Mouse (Mus musculus) kidney, adult 2 months (tissue): ENCODE measurements at regions not wholly inside any gene's neighbourhood (a gene's known extent, or its start where the extent isn't known, plus 50 kb on each side); places are given as distances from the start of the nearest gene placed in this dataset.

ENCODE experiments used
- DNase-seq: peaks from one replicate; pipeline ENCODE4 v3.0.0; 2021
- H3K27ac ChIP-seq: fragments of 200-500 bp; 2 replicates; pipeline ENCODE4 v1.5.1; 2012; ENCODE audit warnings: low read depth, low read length, control low read depth, inconsistent platforms; ENCODE audit not compliant: insufficient read depth
- H3K27me3 ChIP-seq: fragments of 200-500 bp; replicated peaks from 2 replicates; pipeline ENCODE4 v1.6.1; 2012; ENCODE audit warnings: mild to moderate bottlenecking, moderate library complexity, low read length, inconsistent platforms; ENCODE audit not compliant: control insufficient read depth, insufficient read depth
- H3K36me3 ChIP-seq: fragments of 200-500 bp; 2 replicates; pipeline ENCODE4 v1.6.1; 2012; ENCODE audit warnings: mild to moderate bottlenecking, moderate library complexity, low read length, inconsistent platforms; ENCODE audit not compliant: control insufficient read depth, insufficient read depth
- H3K4me1 ChIP-seq: fragments of 200-500 bp; 2 replicates; pipeline ENCODE4 v1.6.1; 2011; ENCODE audit warnings: low read length; ENCODE audit not compliant: control insufficient read depth, insufficient read depth
- H3K4me3 ChIP-seq: fragments of 200-500 bp; 2 replicates; pipeline ENCODE4 v1.5.1; 2011; ENCODE audit warnings: mild to moderate bottlenecking, low read depth, low read length, control low read depth; ENCODE audit not compliant: insufficient read depth
- CTCF ChIP-seq: fragments of 200-500 bp; conservative IDR thresholded peaks from 2 replicates; pipeline ENCODE4 v1.5.1; 2011; ENCODE audit warnings: low read depth, mild to moderate bottlenecking, control low read depth, low read length, moderate library complexity, mixed read lengths; ENCODE audit not compliant: insufficient read depth, insufficient read length
- POLR2A ChIP-seq: fragments of 200-500 bp; IDR thresholded peaks from one replicate; pipeline ENCODE4 v1.6.1; 2011; ENCODE audit warnings: low read depth, low read length, control low read depth
- WGBS: fragments of 180-500 bp; shearing (Covaris S2); methylation state at CpG from one replicate; pipeline ENCODE4 v1.1.7; 2018; 5-methylcytosine and 5-hydroxymethylcytosine counted together

DNA sequence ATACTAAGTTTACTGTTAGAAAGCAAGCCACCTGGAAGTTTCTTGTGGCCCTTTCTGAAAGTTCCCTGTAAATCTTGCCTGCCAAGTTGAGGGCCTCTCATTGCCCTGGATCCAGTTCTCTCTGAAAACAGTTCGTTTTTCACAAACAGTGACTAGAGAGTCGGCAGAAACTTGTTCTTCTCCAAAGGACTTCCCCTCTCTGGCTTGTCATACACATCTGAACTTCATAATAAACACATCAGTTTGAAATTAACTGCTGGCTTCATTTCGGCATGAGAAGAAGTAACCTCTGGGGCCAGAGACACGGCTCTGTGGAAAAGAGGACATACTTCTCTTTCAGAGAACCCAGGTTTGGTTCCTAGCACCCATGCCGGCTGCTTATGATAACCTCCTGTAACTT lies 110.4 kb upstream of the Sox4 start:
- WGBS, result 73% methylated on average over 5 of the region's 5 CpGs

DNA sequence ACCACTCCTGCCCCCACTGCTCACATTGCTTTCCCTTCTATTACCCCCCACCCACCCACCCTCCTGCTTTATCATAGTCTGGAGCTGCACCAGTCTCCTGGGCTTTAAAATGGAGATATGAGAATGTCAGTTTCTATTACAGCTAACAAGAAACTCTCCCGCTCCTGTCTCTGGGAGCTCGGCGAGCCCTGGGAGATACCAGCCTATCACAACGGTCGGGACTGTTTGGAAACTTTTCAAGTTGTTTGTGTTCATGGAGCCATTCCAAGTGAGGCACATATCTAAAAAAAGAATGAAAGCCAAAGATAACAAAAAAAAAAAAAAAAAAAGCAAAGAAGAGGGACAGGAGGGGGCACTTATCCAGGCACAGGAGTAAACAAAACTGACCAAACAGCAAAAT lies 105.2 kb upstream of the Sox4 start:
- no peaks in the 10 kb centered on the region for H3K27me3 ChIP-seq
- H3K36me3 ChIP-seq, result no peaks in the 10 kb centered on the region
- WGBS, result 54% methylated on average over 5 of the region's 5 CpGs
- DNase-seq, result peak; percentile 9
- H3K4me1 ChIP-seq, result no peaks in the 10 kb centered on the region
- no peak for TF ChIP-seq CTCF
- TF ChIP-seq POLR2A, result no peak
- H3K27ac ChIP-seq, result no peak overlapping the region
- no peak overlapping the region for H3K4me3 ChIP-seq

More for the DNA sequence above, 110.4 kb upstream of the Sox4 start:
- H3K27me3 ChIP-seq, result no peaks in the 10 kb centered on the region
- H3K4me3 ChIP-seq, result no peak overlapping the region
- no peaks in the 10 kb centered on the region for H3K4me1 ChIP-seq
- no peaks in the 10 kb centered on the region for H3K36me3 ChIP-seq
- DNase-seq, result no peak
- H3K27ac ChIP-seq, result no peak overlapping the region
- no peak for TF ChIP-seq POLR2A
- TF ChIP-seq CTCF, result no peak

DNA sequence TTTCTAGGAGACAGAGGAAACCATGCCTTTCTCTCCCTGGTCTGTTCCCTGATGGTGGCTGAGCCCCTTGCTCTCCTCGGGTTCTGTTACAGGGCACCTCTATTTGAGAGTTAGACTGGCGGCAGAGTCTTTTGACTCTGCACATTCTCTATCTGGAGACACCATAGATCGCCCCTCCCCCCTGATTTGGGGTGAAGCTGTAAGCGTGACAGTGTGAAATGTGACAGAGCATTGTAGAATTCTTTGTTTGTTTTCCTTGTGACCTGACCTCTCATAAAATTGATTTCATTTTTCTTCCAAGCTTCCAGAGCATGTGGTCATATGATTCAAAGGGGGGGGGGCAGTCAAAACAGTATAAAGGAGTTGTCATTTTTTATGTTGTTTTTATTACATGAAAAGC lies 96.2 kb upstream of the Sox4 start:
- Histone ChIP-seq H3K4me1 (no peaks in the 10 kb centered on the region), H3K36me3 (no peaks in the 10 kb centered on the region), H3K27ac (no peak overlapping the region), H3K27me3 (no peaks in the 10 kb centered on the region), H3K4me3 (no peak overlapping the region)
- TF ChIP-seq CTCF (no peak), POLR2A (no peak)
- peak; percentile 30 for DNase-seq
- 40% methylated on average over 4 of the region's 4 CpGs for WGBS

DNA sequence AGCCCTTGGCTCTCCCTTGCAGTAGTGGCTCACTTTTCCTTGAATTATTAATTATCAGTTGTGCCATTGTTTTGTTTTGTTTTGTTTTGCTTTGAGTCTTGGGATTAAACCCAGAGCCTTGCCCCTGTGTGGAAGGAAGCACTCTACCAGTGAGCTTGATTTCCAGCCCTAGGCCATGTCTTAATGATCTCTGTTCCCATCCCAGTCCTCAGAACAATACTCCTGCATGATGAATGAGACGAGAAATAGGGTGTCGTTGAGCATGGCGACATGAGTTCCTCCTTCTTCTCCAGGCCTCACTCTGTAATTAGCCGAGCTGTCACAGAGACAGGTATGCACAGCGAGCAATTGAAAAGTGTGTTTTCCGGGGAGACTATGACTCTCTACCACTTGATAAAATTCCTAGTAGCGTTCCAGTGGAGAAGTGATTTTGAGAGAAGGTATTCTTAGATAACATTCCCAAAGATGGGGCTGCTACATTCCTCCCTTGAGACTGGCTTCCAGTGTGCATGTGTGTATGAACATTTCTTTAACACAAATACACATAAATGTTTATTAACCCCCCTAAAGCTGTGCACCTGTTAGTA lies 95.6 kb upstream of the Sox4 start:
- no peak overlapping the region for H3K27ac ChIP-seq
- H3K4me1 ChIP-seq, result no peaks in the 10 kb centered on the region
- H3K4me3 ChIP-seq, result no peak overlapping the region
- no peak for DNase-seq
- WGBS, result 73% methylated on average over 7 of the region's 7 CpGs
- no peak for TF ChIP-seq CTCF
- TF ChIP-seq POLR2A, result no peak
- no peaks in the 10 kb centered on the region for H3K36me3 ChIP-seq
- no peaks in the 10 kb centered on the region for H3K27me3 ChIP-seq

DNA sequence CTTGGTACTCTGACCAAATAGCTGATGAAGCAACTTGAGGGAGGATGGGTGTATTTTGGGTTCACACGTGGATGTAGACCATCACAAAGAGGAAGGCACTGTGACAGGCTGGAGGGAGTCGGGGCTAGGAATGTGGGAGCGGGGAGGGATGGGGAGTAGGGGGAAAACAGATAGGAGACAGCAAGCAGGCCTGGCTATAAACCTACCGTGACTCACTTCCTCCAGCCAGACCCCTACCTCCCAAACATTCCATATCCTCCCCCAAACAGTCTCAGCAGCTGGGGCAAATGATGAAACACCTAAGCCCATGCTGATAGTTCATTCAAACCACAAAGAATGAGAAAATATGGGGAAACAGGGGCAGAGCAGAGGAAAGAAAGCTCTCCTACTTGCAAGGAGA lies 91.1 kb upstream of the Sox4 start:
- DNase-seq, result no peak
- H3K4me1 ChIP-seq, result no peaks in the 10 kb centered on the region
- H3K27me3 ChIP-seq, result no peaks in the 10 kb centered on the region
- 55% methylated on average over 4 of the region's 4 CpGs for WGBS
- H3K4me3 ChIP-seq, result no peak overlapping the region
- H3K27ac ChIP-seq, result no peak overlapping the region
- TF ChIP-seq POLR2A, result no peak
- no peaks in the 10 kb centered on the region for H3K36me3 ChIP-seq

DNA sequence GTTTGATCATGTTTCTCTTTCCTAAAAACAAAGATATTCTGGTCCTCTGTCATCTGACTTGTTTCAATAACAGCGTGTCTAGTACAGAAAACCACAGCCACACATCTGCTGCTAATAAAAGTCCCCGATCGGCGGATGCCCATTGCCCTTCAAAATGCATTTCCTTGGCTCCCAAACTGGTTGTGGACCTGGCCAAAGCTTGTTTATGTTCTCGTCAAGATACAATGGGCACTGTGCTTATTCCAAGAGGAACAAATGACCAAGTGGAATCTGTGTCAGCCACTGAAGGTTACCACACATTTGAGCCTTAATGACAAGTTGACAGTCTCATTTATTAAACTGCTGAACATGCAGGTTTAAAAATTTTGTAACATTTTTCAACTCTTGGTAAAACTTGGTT lies 86.8 kb upstream of the Sox4 start:
- Histone ChIP-seq H3K27me3 (no peaks in the 10 kb centered on the region), H3K36me3 (no peaks in the 10 kb centered on the region), H3K4me3 (no peak overlapping the region), H3K4me1 (no peaks in the 10 kb centered on the region), H3K27ac (no peak overlapping the region)
- 93% methylated on average over 5 of the region's 5 CpGs for WGBS
- TF ChIP-seq CTCF, result no peak
- no peak for TF ChIP-seq POLR2A
- DNase-seq, result no peak

DNA sequence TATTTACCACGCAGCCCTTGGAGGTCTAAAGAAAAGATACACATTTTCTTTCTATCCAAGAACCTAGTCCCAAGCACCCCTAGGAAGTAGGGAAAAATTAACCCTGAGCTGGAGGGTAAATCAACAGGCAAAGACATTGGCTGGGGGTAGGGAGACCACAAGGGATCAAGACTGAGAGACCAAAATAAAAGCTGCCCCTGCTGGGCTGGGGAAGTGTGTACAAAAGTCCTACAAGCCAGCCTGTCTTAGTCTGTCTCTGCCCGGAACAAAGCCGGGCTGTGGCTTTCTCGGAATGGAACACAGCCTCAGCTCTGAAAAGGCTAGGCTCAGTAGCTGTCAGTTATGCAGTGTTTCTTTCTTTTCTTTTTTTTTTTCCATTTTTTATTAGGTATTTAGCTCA lies 81.4 kb upstream of the Sox4 start:
- H3K27ac ChIP-seq, result no peak overlapping the region

DNA sequence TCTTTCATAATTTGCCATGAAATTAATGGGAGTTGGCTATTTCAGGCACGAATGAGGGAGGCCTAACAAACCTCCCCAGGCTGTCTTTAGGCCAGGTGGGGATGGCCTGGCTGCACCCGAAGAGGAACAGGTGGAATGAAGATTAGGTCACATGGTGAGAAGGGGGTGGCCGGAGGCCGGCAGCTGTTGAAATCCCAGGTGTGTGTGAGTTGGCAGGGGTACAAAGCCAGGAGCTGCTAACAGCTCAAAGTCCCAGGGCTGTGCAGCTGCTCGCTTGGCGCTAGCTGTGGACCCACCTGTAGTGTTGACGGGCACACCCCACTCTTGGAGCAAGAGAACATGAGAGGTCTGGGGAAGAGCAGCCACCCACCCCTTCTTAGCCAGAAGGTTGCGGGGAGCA lies 80.9 kb upstream of the Sox4 start:
- DNase-seq, result peak; percentile 12
- H3K36me3 ChIP-seq, result no peaks in the 10 kb centered on the region
- WGBS, result 56% methylated on average over 8 of the region's 8 CpGs
- H3K4me1 ChIP-seq, result no peaks in the 10 kb centered on the region
- H3K27me3 ChIP-seq, result no peaks in the 10 kb centered on the region
- TF ChIP-seq POLR2A, result no peak
- no peak for TF ChIP-seq CTCF
- no peak overlapping the region for H3K27ac ChIP-seq
- H3K4me3 ChIP-seq, result no peak overlapping the region

More for the DNA sequence above, 81.4 kb upstream of the Sox4 start:
- WGBS, result 88% methylated on average over 4 of the region's 4 CpGs
- no peaks in the 10 kb centered on the region for H3K36me3 ChIP-seq
- no peak for DNase-seq
- no peak overlapping the region for H3K4me3 ChIP-seq
- no peaks in the 10 kb centered on the region for H3K27me3 ChIP-seq
- H3K4me1 ChIP-seq, result no peaks in the 10 kb centered on the region
- TF ChIP-seq CTCF (no peak), POLR2A (no peak)
